Mouse (Mus musculus) ZHBTc4 (cell line): Measurements from ENCODE around the gene Kif3c.

Experiments
- DNase-seq: peaks from one replicate; pipeline ENCODE4 v3.0.0-alpha.2; 2011; ENCODE audit warnings: low read depth, low spot score

Kif3c gene

GRCm38 (mm10) chr12:3364508-3365448, at the start of gene Kif3c:
Gene Kif3c, plus strand, starts transcription at chr12:3365132.
- DNase-seq = peak; percentile 68

DNA sequence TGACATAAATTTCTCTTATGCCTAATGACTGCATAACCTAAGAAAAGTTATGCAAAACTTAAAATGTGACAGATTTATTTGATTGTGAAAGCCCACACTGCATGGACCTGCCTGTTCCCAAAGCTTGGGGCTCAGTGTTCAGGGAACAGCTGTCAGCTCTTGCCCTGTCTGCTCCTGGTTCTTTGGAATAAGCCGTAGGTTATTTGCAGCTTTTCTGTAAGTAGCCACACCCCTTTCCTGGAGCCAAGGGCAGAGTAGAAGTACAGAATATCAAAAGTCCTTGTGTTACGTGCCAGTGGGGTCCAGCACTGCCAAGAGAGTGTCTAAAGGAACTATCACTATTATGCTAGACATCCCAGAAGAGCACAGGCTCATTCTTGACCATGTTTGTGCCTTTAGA, 48.8 kb upstream of the Kif3c start:
- peak; percentile 9 for DNase-seq

DNA sequence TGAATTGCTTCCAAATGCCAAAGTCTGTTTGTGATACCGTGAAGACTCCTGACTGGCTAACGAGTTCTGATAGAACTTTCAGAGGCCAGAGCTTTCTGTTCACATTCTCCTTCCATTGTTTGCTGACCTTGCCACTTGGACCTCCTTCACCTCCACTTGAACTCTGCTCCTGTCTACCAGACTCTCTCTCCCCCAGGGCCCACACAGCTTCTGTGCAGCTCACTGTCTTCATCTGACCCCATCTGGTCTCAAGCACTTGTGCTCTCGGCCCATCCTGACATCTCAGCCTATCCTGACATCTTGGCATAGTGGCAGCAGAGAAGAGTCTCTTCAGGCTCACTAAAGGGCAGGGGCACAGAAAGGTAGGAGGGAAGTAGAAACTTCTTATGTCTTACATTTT, 48.0 kb upstream of the Kif3c start:
- peak; percentile 26 for DNase-seq

- no peak for DNase-seq
These were observed 45.6 kb upstream of the Kif3c start for GRCm38 (mm10) chr12:3319377-3319776.

DNA sequence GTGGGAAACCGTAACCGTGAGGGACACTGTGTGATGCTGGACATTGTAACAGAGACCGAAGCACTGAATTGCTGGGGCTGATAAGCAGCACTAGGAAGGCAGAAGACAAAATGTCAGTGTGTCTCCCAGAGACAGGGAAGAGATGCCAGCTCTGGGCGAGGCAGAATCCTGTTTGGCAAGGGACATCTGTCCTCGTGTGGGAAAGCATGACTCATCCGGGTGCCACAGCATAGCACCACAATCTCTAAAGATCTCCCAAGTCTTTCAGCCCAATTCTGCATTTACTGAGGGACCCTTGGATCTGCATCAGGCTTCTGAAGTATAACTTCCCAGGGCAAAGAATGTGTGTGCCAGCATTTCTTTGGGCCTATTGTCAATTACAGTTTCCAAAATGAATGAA, 41.7 kb upstream of the Kif3c start:
- DNase-seq = no peak

DNA sequence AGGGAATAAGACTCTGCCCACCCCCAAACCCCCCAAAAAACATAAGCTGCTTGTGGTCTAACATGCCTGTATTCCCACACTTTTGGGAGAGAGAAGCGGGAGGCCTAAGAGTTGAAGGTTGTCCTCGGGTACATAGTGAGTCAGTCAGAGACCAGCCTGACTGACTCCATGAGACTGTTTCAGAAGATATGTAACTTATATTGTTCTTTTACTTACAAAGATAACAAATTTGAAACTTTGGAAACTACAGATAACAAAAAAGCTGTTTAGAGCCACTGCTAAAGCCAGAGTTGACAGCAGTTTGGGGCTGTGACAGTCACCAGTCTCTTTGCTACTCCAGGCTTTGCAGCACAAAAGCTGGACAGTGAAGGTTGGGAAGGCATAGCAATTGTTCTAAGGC, 39.7 kb upstream of the Kif3c start:
- DNase-seq = no peak

GRCm38 (mm10) chr12:3329677-3330076, 35.3 kb upstream of the Kif3c start:
- DNase-seq = no peak

DNA sequence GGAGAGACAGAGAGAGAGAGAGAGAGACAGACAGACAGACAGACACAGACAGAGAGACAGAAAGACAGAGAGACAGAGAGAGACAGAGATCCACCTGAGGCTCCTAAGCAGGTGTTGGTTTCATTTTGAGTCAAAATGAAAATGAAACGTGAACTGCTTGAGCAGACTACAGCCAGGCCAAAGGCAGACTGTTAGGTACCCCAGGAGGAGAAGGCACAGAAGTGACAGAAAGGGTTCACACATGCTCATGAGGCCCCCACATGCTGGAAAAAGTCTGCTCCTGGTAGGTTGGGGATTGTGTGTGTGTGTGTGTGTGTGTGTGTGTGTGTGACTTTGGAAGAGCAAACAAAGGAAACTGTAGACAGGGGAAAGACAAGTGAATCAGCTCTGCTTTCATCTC, 26.0 kb upstream of the Kif3c start:
- no peak for DNase-seq

GRCm38 (mm10) chr12:3344155-3344554, 20.8 kb upstream of the Kif3c start:
- no peak for DNase-seq

GRCm38 (mm10) chr12:3345038-3345437, 19.9 kb upstream of the Kif3c start:
- DNase-seq = no peak

GRCm38 (mm10) chr12:3347682-3348081, 17.2 kb upstream of the Kif3c start:
- DNase-seq = no peak

DNA sequence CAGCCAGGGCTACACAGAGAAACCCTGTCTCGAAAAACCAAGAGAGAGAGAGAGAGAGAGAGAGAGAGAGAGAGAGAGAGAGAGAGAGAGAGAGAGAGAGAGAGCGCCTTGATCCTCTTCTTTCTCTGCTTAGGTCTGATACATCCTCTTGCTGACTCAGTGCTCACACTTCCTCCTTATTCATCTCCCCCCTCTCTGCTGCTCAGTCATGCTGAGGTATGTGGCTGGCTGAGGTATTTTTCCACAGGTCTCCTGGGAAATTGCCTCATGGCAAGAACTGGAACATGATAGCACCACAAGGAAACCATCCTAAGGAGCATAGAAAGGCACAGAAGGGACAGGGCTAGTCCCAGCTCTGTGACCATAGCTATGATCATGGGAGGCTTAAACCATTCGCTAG, 15.5 kb upstream of the Kif3c start:
- DNase-seq = no peak

DNA sequence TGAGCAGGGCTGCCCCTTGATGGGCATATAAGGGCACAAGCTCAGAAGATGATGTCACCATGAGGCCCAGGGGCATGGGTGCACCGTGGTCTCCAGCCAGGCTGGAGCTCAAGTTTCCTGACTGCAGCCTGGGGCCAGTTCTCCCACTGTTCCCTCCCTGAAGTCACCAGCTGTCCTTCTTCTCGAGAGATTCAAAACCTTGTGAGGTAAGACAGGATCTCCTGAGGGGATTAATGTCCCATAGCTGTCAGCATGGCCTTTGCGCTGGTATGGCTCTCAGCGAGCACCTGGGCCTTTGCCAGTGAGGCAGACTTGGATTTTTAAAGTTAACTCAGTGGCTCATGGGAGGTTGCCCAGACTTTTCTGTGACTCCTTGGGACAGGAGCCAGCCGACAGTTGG, 14.8 kb upstream of the Kif3c start:
- DNase-seq = no peak

DNA sequence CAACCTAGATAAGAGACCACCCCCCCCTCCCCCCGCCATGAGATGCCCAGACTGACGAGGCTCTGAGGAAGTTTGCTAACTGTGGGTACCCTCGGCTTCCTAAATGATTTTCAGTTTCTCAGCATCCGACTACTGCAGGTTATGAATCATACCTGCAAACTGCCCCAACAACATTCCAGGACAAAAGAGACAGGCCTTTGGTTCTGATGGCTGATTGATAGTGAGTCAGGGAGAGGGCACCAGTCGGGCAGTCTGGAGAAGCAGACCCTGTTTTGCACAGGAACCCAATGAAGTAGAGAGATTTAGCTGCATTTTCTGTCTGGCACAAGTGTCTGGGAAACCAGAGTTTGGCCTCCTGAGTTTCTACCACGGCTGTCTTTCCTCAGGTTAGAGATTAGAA, 12.7 kb upstream of the Kif3c start:
- DNase-seq = no peak

- DNase-seq = no peak
These were observed 9.9 kb upstream of the Kif3c start for GRCm38 (mm10) chr12:3355068-3355467.

- DNase-seq = peak; percentile 61
These were observed 8.1 kb upstream of the Kif3c start for GRCm38 (mm10) chr12:3356824-3357223.

GRCm38 (mm10) chr12:3359302-3359701, 5.6 kb upstream of the Kif3c start:
- DNase-seq = peak; percentile 72

DNA sequence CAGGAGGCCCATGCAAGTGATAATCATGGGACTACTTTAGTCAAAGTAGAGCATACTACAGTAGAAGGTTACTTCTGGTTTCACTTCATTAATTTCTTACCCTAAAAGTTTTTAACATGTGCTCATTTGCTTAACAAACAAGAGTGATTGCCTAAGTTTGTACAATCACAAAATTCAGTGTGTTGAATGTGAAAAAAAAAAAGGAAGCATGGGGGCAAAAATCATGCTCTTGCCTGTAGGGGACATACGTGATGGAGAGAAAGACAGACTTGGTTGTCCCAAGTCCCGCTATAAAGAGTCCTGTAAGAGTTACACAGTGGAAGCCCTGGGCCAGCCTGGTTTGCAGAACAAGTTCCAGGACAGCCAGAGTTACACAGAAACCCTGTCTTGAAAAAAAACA, 4.9 kb upstream of the Kif3c start:
- no peak for DNase-seq

DNA sequence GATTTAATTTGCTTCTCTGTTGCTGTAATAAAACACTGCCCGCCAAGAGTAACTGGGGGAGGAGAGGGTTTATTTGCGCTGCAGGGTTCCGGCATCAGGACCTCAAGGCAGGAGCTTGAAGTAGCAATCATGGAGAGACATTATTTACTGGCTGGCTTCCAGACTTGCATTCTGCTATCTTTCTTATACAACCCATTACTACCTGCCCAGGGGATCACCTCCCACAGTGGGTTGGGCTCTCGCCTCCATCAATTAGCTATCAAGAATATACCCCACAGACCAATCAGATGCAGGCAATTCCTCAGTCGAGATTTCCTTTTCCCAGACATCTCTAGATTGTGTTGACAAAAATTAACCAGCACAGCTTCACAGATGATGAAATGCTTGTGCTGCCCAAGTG, 856 bp upstream of the Kif3c start:
- DNase-seq = no peak

- peak; percentile 43 for DNase-seq
These were observed 687 bp downstream of the Kif3c start for GRCm38 (mm10) chr12:3365449-3366189.

GRCm38 (mm10) chr12:3366190-3366956, 1.4 kb downstream of the Kif3c start:
- DNase-seq = no peak

GRCm38 (mm10) chr12:3366957-3367260, 2.0 kb downstream of the Kif3c start:
- DNase-seq = no peak
